Mouse (Mus musculus): ENCODE measurements around the gene Gm45140. TPM values are rescaled to one million over a fixed set of nuclear protein-coding genes. Genes with fewer than 3 reads are reported as not detected.

The Gm45140 gene
- polyA plus RNA-seq (2015; fragmentation: Nextera tagmentation; extraction: Ambion mirVana) = 1.5 and 2.1 TPM in 2 replicates

DNA sequence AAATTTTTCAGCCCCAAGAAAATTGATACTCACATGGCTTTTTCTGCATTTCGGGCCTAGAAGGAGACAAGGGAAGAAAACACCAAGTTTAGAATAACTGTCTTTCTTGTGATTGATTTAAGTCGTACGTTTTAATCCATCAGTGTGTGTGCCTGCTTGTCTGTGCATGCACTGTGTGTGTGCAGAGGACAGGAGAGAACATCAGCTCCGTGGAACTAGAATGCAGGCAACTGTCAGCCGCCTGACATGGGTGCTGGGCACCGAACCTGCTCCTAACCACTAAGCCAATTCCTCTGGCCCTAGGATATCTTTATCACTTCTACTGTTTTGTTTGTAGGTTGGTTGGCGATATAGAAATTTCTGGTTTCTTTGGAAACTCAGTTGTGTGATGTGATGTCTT, at the start of gene Gm45140:
Gene Gm45140 (minus strand): TSS at position 101 of the 400 bp plus-strand sequence.
- H3K4me1 ChIP-seq = peaks cover 22% of the 10 kb centered on the region
- H3K4me3 ChIP-seq (replicated peaks) = no peak within 1 kb of the TSS
- ATAC-seq (ENCODE audit: low FRiP score) = no peak
- WGBS = 96% methylated on average over 7 of the region's 7 CpGs
- H3K4me2 ChIP-seq = no peak within 1 kb of the TSS
- no peak within 1 kb of the TSS for H3K9ac ChIP-seq (replicated peaks)
- no peaks in the 10 kb centered on the region for H3K27me3 ChIP-seq (replicated peaks)
- no peak within 1 kb of the TSS for H3K27ac ChIP-seq (replicated peaks)
- no peaks in the 10 kb centered on the region for H3K9me3 ChIP-seq (replicated peaks)
- peaks cover 41% of the 10 kb centered on the region for H3K36me3 ChIP-seq

DNA sequence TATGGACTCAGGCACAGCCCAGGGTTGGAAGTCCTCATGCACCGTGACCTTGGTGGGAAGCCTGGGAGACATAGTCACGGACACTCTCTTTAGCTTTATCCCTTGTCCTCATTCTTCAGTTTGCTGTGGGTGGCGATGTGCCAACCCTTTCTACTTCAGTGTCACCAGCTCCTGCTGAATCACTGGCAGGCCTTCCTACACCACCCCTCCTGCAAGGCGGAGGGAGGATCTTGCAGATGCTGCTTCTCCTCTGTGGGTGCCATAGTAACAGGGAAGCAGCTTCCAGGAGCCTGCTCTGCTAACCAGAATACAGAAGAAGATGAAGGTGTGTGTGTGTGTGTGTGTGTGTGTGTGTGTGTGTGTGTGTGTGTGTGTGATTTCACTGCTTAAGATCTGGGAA, 47.2 kb upstream of the Gm45140 start:
- ATAC-seq (ENCODE audit: low FRiP score) = no peak
- WGBS = 49% methylated on average over 4 of the region's 4 CpGs
- H3K27me3 ChIP-seq (replicated peaks) = no peaks in the 10 kb centered on the region
- H3K4me2 ChIP-seq = no peak overlapping the region
- no peaks in the 10 kb centered on the region for H3K36me3 ChIP-seq
- H3K4me1 ChIP-seq = 0 out of 2 replicates have a peak, but pooled peaks cover 5% of the 10 kb centered on the region
- H3K4me3 ChIP-seq (replicated peaks) = no peak overlapping the region
- H3K9ac ChIP-seq (replicated peaks) = no peak overlapping the region
- no peaks in the 10 kb centered on the region for H3K9me3 ChIP-seq (replicated peaks)
- H3K27ac ChIP-seq (replicated peaks) = no peak overlapping the region

GRCm38 (mm10) chr6:87882221-87882620, 46.6 kb upstream of the Gm45140 start:
- Histone ChIP-seq H3K4me1 (0 out of 2 replicates have a peak, but pooled peaks cover 2% of the 10 kb centered on the region), H3K27ac (replicated peaks) (no peak overlapping the region), H3K9ac (replicated peaks) (no peak overlapping the region), H3K9me3 (replicated peaks) (no peaks in the 10 kb centered on the region), H3K36me3 (no peaks in the 10 kb centered on the region), H3K4me2 (no peak overlapping the region), H3K4me3 (replicated peaks) (no peak overlapping the region), H3K27me3 (replicated peaks) (no peaks in the 10 kb centered on the region)
- 86% methylated on average over 3 of the region's 3 CpGs for WGBS
- ATAC-seq (ENCODE audit: low FRiP score) = no peak

DNA sequence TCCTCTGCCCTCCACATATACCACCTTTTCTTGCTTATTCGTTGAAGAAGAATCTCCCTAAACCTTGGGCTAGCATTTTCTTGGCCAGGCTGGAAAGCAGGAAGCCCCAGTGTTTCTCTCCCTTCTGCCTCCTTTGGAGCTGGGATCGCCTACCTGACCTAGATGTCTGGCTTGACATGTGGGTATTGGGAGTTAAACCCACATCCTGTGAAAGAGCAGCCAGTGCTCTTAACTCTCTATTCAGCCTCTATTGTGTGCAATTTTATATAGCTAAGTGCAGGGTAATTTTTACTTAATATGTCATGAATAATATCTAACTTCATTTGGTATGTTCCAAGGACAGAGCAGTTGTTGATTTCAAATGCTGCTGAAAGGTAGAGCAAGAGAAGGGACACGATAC, 44.0 kb upstream of the Gm45140 start:
- H3K27me3 ChIP-seq (replicated peaks) = no peaks in the 10 kb centered on the region
- H3K9ac ChIP-seq (replicated peaks) = no peak overlapping the region
- no peaks in the 10 kb centered on the region for H3K4me1 ChIP-seq
- no peak for ATAC-seq (ENCODE audit: low FRiP score)
- H3K27ac ChIP-seq (replicated peaks) = no peak overlapping the region
- H3K4me2 ChIP-seq = no peak overlapping the region
- no peaks in the 10 kb centered on the region for H3K9me3 ChIP-seq (replicated peaks)
- no peaks in the 10 kb centered on the region for H3K36me3 ChIP-seq
- WGBS = 66% methylated on average over 3 of the region's 3 CpGs
- H3K4me3 ChIP-seq (replicated peaks) = no peak overlapping the region

- no peaks in the 10 kb centered on the region for H3K36me3 ChIP-seq
- H3K4me3 ChIP-seq (replicated peaks) = no peak overlapping the region
- WGBS = 55% methylated on average over 4 of the region's 4 CpGs
- H3K4me2 ChIP-seq = no peak overlapping the region
- no peak overlapping the region for H3K27ac ChIP-seq (replicated peaks)
- no peak overlapping the region for H3K9ac ChIP-seq (replicated peaks)
- no peaks in the 10 kb centered on the region for H3K27me3 ChIP-seq (replicated peaks)
- H3K4me1 ChIP-seq = no peaks in the 10 kb centered on the region
- ATAC-seq (ENCODE audit: low FRiP score) = no peak
- H3K9me3 ChIP-seq (replicated peaks) = no peaks in the 10 kb centered on the region
These were observed 43.4 kb upstream of the Gm45140 start for GRCm38 (mm10) chr6:87879010-87879409.

- Histone ChIP-seq H3K27ac (replicated peaks) (no peak overlapping the region), H3K9me3 (replicated peaks) (no peaks in the 10 kb centered on the region), H3K4me1 (no peaks in the 10 kb centered on the region), H3K27me3 (replicated peaks) (no peaks in the 10 kb centered on the region), H3K4me3 (replicated peaks) (no peak overlapping the region), H3K36me3 (no peaks in the 10 kb centered on the region), H3K9ac (replicated peaks) (no peak overlapping the region), H3K4me2 (no peak overlapping the region)
- ATAC-seq (ENCODE audit: low FRiP score) = no peak
- WGBS = 81% methylated on average over 13 of the region's 13 CpGs
These were observed 40.6 kb upstream of the Gm45140 start for GRCm38 (mm10) chr6:87876068-87876643.

- Histone ChIP-seq H3K27ac (replicated peaks) (no peak overlapping the region), H3K9me3 (replicated peaks) (no peaks in the 10 kb centered on the region), H3K4me1 (no peaks in the 10 kb centered on the region), H3K9ac (replicated peaks) (no peak overlapping the region), H3K36me3 (no peaks in the 10 kb centered on the region), H3K4me2 (no peak overlapping the region), H3K27me3 (replicated peaks) (no peaks in the 10 kb centered on the region), H3K4me3 (replicated peaks) (no peak overlapping the region)
- 91% methylated on average over 7 of the region's 7 CpGs for WGBS
- no peak for ATAC-seq (ENCODE audit: low FRiP score)
These were observed 40.0 kb upstream of the Gm45140 start for GRCm38 (mm10) chr6:87875562-87875961.

GRCm38 (mm10) chr6:87875083-87875482, 39.5 kb upstream of the Gm45140 start:
- WGBS = 83% methylated on average over 1 of the region's 1 CpGs
- no peak overlapping the region for H3K9ac ChIP-seq (replicated peaks)
- no peaks in the 10 kb centered on the region for H3K27me3 ChIP-seq (replicated peaks)
- no peak overlapping the region for H3K27ac ChIP-seq (replicated peaks)
- H3K4me2 ChIP-seq = no peak overlapping the region
- ATAC-seq (ENCODE audit: low FRiP score) = no peak
- H3K4me3 ChIP-seq (replicated peaks) = no peak overlapping the region
- H3K4me1 ChIP-seq = no peaks in the 10 kb centered on the region
- no peaks in the 10 kb centered on the region for H3K36me3 ChIP-seq
- H3K9me3 ChIP-seq (replicated peaks) = no peaks in the 10 kb centered on the region

DNA sequence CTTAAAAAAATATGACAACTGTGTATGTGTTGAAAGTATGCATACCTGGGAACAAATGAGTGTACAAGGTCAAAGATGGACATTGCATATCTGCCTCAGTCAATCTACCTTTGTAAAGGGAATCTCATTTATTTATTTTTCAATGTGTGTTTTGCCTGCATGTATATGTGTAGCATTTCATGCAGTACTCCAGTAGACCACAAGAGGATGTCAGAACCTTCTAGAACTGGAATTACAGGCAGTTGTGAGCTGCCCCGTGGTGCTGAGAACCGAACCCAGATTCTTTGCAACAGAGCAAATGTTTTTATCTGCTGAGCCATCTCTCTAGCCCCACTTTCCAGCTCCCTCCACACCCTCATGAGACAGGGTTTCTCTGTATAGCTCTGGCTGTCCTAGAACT, 38.4 kb upstream of the Gm45140 start:
- H3K4me2 ChIP-seq = no peak overlapping the region
- no peak overlapping the region for H3K27ac ChIP-seq (replicated peaks)
- H3K36me3 ChIP-seq = no peaks in the 10 kb centered on the region
- no peaks in the 10 kb centered on the region for H3K27me3 ChIP-seq (replicated peaks)
- no peaks in the 10 kb centered on the region for H3K9me3 ChIP-seq (replicated peaks)
- no peak for ATAC-seq (ENCODE audit: low FRiP score)
- H3K4me1 ChIP-seq = no peaks in the 10 kb centered on the region
- WGBS = 88% methylated on average over 2 of the region's 2 CpGs
- no peak overlapping the region for H3K9ac ChIP-seq (replicated peaks)
- no peak overlapping the region for H3K4me3 ChIP-seq (replicated peaks)

DNA sequence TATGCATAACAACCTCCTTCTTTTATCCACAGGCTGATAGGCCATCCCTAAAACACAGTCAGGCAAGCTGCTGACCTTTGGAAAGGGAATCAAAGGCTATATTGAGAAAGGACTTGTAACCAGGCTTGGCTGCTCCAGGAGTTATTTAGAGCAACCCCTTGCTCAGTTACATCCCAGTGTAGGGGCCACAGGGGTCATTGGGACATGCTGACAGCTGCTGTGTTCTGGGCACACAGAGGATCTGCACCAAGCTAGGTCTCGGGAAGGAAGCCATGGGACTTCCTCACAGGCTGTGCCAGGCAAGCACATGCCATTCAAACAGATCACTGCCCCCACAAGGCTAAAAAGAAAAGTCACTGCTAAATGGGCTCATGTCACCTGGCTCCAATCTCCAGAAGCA, 37.5 kb upstream of the Gm45140 start:
- Histone ChIP-seq H3K9ac (replicated peaks) (no peak overlapping the region), H3K27ac (replicated peaks) (no peak overlapping the region), H3K9me3 (replicated peaks) (no peaks in the 10 kb centered on the region), H3K27me3 (replicated peaks) (no peaks in the 10 kb centered on the region), H3K4me3 (replicated peaks) (no peak overlapping the region), H3K4me2 (no peak overlapping the region), H3K4me1 (no peaks in the 10 kb centered on the region), H3K36me3 (no peaks in the 10 kb centered on the region)
- WGBS = 50% methylated on average over 1 of the region's 1 CpGs
- no peak for ATAC-seq (ENCODE audit: low FRiP score)

- H3K36me3 ChIP-seq = no peaks in the 10 kb centered on the region
- H3K9me3 ChIP-seq (replicated peaks) = no peaks in the 10 kb centered on the region
- WGBS = 86% methylated on average over 7 of the region's 7 CpGs
- no peaks in the 10 kb centered on the region for H3K4me1 ChIP-seq
- H3K4me3 ChIP-seq (replicated peaks) = no peak overlapping the region
- H3K27ac ChIP-seq (replicated peaks) = no peak overlapping the region
- no peak overlapping the region for H3K9ac ChIP-seq (replicated peaks)
- no peak overlapping the region for H3K4me2 ChIP-seq
- no peaks in the 10 kb centered on the region for H3K27me3 ChIP-seq (replicated peaks)
- ATAC-seq (ENCODE audit: low FRiP score) = no peak
These were observed 35.6 kb upstream of the Gm45140 start for GRCm38 (mm10) chr6:87871240-87871639.

DNA sequence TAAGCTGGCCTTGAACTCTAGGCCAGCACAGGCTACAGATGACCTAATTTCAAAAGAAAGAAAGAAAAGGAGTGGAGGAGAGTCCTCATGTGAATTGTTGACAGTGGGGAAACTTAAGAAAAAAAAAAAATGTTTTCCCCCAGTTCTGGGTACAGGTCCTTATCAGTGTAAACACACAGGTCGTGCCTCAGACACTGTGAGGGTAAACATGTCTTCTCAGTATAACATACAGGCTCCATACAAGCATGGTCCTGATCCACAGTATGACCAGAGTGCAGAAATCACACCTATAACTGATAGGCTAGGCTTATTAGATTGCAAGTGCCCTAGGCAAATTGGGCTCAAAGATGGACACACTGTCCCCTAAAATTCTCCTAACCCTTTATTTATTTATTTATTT, 34.8 kb upstream of the Gm45140 start:
- Histone ChIP-seq H3K9ac (replicated peaks) (no peak overlapping the region), H3K9me3 (replicated peaks) (no peaks in the 10 kb centered on the region), H3K4me1 (no peaks in the 10 kb centered on the region), H3K4me3 (replicated peaks) (no peak overlapping the region), H3K36me3 (no peaks in the 10 kb centered on the region), H3K27ac (replicated peaks) (no peak overlapping the region), H3K27me3 (replicated peaks) (no peaks in the 10 kb centered on the region), H3K4me2 (no peak overlapping the region)
- ATAC-seq (ENCODE audit: low FRiP score) = no peak
- WGBS = 78% methylated on average over 1 of the region's 1 CpGs
